Mouse (Mus musculus) central nervous system, embryonic 11.5 days (tissue): ENCODE data around the gene Dpf3. TPM values are rescaled to one million over a fixed set of nuclear protein-coding genes. Genes with fewer than 3 reads are reported as not detected.

Source experiments
- polyA plus RNA-seq: library from polyadenylated mRNA; depleted of rRNA; stranded (reverse); fragments of >200 nt; gene quantifications from 2 replicates; pipeline ENCODE4 v1.2.3, GENCODE M21; 2012; rRNA removed

The Dpf3 gene
- 7.2 and 12.0 TPM in 2 replicates for polyA plus RNA-seq

DNA sequence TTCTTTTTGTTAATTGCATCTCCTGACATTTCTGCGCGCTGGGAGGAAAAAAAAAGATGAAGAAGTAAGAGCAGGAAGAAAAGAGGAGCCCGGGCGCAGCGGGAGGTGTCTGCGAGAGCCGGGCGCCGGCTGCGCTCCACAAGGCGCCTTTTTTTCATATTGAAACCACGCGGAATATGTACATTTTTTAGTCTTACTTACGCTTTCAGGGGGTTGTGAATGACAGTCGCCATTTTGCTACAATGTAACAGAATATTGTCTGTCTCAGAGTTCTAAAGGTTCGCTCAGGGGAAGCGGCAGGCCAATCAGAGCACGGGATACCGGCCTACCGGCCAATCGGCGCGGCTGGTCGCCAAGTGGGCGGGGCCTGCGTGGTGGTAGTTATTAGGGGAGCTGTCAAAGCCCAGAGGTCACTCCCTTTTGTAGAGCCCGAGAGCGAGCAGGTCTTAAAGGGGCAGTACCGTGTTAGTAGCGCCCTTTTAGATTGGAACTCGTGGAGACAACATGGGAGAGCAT lies at the start of gene Dpf3:
Gene Dpf3, minus strand, starts transcription at position 241 of the 516 bp plus-strand sequence.

DNA sequence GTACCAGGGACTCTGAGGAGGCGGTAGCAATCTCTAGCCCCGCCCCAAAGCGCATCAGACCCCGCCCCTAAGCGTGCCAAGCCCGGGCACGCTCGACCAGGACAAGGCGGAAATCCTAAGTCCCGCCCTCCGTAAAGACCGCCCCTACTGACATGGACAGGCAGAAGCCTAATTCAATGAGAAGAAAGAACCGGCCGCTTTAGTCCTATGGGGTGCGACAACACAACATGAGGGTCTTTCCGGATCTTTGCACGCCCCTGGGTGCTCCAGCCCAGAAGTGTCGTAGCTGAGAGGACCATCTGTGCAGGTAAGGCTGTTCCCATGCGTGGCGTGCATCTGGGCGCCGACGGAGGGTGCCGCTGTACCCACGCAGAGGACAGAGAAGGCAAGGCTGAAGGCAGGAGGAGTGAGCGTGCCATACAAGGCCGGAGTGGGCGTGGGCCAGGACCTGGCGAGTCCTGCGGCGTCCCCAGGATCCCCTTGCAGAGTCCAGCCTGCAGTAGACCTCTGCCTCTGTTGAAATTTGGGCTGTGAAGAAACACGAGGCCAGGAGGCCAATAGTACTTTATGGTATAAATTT lies 32.9 kb upstream of the Dpf3 start, which contains the start of gene Dcaf4:
Gene Dcaf4, plus strand, starts transcription at position 156 of the 580 bp plus-strand sequence.

Other genes with a start within 250 kb of the Dpf3 start
- 25.6 and 34.6 TPM in 2 replicates for gene Dcaf4, start 32.8 kb upstream of the Dpf3 start, polyA plus RNA-seq
- 47.1 and 116 TPM in 2 replicates for gene Zfyve1, start 109.5 kb upstream of the Dpf3 start, polyA plus RNA-seq
- 200 and 327 TPM in 2 replicates for gene Rbm25, start 143.5 kb upstream of the Dpf3 start, polyA plus RNA-seq
- 21.2 and 34.1 TPM in 2 replicates for gene Psen1, start 200.4 kb upstream of the Dpf3 start, polyA plus RNA-seq